Mouse (Mus musculus) lung, postnatal 0 days (tissue): ENCODE data around the gene Zic2. TPM values are rescaled to one million over a fixed set of nuclear protein-coding genes. Genes with fewer than 3 reads are reported as not detected.
"Not testable (repeated sequence)": the region's sequence is repeated elsewhere in the genome, so short reads cannot be mapped to it uniquely, and the experiment has no call there.

ENCODE experiments used
- ATAC-seq: fragments of 200-750 bp; cut with Nextera tagmentation; 2 replicates; pipeline ENCODE4 v1.8.0; 2017; ENCODE audit warnings: moderate library complexity
- DNase-seq: peaks from one replicate; pipeline ENCODE4 v3.0.0-alpha.2; 2016; ENCODE audit warnings: low spot score
- H3K27ac ChIP-seq: fragments of 300-500 bp; sonication (generic); 2 replicates; pipeline ENCODE4 v1.5.1; 2014; ENCODE audit warnings: antibody characterized with exemption, mild to moderate bottlenecking, low read length, mixed read lengths
- H3K27me3 ChIP-seq: fragments of 300-500 bp; sonication (generic); replicated peaks from 2 replicates; pipeline ENCODE4 v1.6.1; 2014; ENCODE audit warnings: low read length, mixed read lengths; ENCODE audit not compliant: insufficient read depth
- H3K36me3 ChIP-seq: fragments of 300-500 bp; sonication (generic); 2 replicates; pipeline ENCODE4 v1.6.1; 2014; ENCODE audit warnings: low read length, mixed read lengths; ENCODE audit not compliant: insufficient read depth
- H3K4me1 ChIP-seq: fragments of 300-500 bp; sonication (generic); 2 replicates; pipeline ENCODE4 v1.6.1; 2014; ENCODE audit warnings: antibody characterized with exemption, low read depth, low read length, mixed read lengths; ENCODE audit not compliant: insufficient read depth
- H3K4me2 ChIP-seq: fragments of 300-500 bp; sonication (generic); replicated peaks from 2 replicates; pipeline ENCODE4 v1.6.1; 2014; ENCODE audit warnings: low read depth, mild to moderate bottlenecking, low read length, moderate library complexity, mixed read lengths
- H3K4me3 ChIP-seq: fragments of 300-500 bp; sonication (generic); 2 replicates; pipeline ENCODE4 v1.5.1; 2014; ENCODE audit warnings: low read depth, low read length
- H3K9ac ChIP-seq: fragments of 300-500 bp; sonication (generic); replicated peaks from 2 replicates; pipeline ENCODE4 v1.6.1; 2014; ENCODE audit warnings: low read depth, mild to moderate bottlenecking
- H3K9me3 ChIP-seq: fragments of 300-500 bp; sonication (generic); 2 replicates; pipeline ENCODE4 v1.6.1; 2016; ENCODE audit warnings: low read length, mixed read lengths
- CTCF ChIP-seq: IDR thresholded peaks from 2 replicates; pipeline ENCODE4 v1.5.1; 2016; ENCODE audit warnings: antibody characterized with exemption, mild to moderate bottlenecking
- EP300 ChIP-seq: IDR thresholded peaks from 2 replicates; pipeline ENCODE4 v1.6.1; 2016; ENCODE audit warnings: antibody characterized with exemption, mild to moderate bottlenecking, control low read depth
- WGBS: fragments of 180-500 bp; shearing (Covaris S2); extraction: QIAGEN DNeasy Blood & Tissue Kit; methylation state at CpG from one replicate; pipeline ENCODE4 v1.1.7; 2014; 5-methylcytosine and 5-hydroxymethylcytosine counted together
- polyA plus RNA-seq: library from polyadenylated mRNA; unstranded; fragments of >200 nt; fragmentation: Nextera tagmentation; extraction: Ambion mirVana; gene quantifications from 2 replicates; pipeline ENCODE4 v1.2.1, GENCODE M21; 2015

Gene Zic2
- polyA plus RNA-seq, 1 experiment from 2014 or later, result 0.05 TPM

- H3K4me3 ChIP-seq, result no peak overlapping the region
- 45% methylated on average over 5 of the region's 5 CpGs for WGBS
- no peaks in the 10 kb centered on the region for H3K9me3 ChIP-seq
- no peaks in the 10 kb centered on the region for H3K36me3 ChIP-seq
- H3K27me3 ChIP-seq, result peaks cover 56% of the 10 kb centered on the region
- TF ChIP-seq EP300 (no peak), CTCF (no peak)
- no peak overlapping the region for H3K27ac ChIP-seq
- DNase-seq (no peak), ATAC-seq (no peak)
- H3K4me1 ChIP-seq, result 0 out of 2 replicates have a peak, but pooled peaks cover 7% of the 10 kb centered on the region
- H3K4me2 ChIP-seq, result no peak overlapping the region
- no peak overlapping the region for H3K9ac ChIP-seq
These were observed 15.0 kb upstream of the Zic2 start for GRCm38 (mm10) chr14:122460226-122460625.

DNA sequence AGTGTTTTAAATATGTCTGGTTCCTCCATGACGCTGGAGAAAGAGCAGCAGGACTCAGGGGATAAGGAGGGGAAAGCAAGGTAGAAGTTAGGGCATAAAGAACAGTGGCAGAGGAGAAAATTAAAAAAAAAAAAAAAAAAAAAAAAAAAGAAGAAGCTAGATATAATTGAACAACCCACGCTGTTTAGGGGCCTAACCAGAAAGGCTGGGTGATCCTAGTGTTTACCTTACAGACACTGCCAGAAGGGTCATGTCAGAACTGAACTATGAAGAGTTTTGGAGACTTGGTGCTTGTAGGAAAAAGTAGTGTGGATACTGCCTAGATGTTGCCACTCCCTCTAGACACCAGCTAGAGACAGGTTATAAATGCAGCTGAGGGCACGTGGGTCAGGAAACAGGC is 13.7 kb upstream of the Zic2 start:
- Histone ChIP-seq H3K4me2 (no peak overlapping the region), H3K9me3 (no peaks in the 10 kb centered on the region), H3K27ac (no peak overlapping the region), H3K27me3 (peaks cover 61% of the 10 kb centered on the region), H3K4me3 (no peak overlapping the region), H3K4me1 (0 out of 2 replicates have a peak, but pooled peaks cover 7% of the 10 kb centered on the region), H3K36me3 (no peaks in the 10 kb centered on the region), H3K9ac (no peak overlapping the region)
- ATAC-seq (no peak), DNase-seq (no peak)
- TF ChIP-seq CTCF (no peak), EP300 (no peak)
- WGBS, result 30% methylated on average over 3 of the region's 3 CpGs

DNA sequence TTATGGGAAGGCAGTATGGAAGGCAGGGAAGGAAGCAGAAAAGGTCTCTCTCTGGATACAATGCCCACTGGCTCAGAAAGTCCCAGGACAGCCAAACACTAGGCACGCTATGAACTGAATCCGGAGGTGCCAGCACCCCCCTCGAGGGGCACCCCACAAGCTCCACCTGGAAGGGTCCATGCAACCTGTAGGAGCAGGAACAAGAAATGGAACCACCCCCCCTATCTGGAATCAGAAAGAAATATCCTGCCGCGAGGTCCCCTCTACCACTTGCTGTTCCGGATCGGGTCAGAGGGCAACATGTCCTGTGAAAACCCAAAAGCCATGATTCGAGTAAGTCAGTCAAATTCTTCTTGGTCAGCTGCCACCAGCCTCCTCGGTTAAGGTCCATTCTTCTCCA is 13.3 kb upstream of the Zic2 start:
- no peak overlapping the region for H3K4me2 ChIP-seq
- no peaks in the 10 kb centered on the region for H3K9me3 ChIP-seq
- no peak overlapping the region for H3K9ac ChIP-seq
- 0 out of 2 replicates have a peak, but pooled peaks cover 7% of the 10 kb centered on the region for H3K4me1 ChIP-seq
- no peak for DNase-seq
- TF ChIP-seq EP300 (no peak), CTCF (no peak)
- no peak for ATAC-seq
- no peak overlapping the region for H3K4me3 ChIP-seq
- 33% methylated on average over 9 of the region's 9 CpGs for WGBS
- H3K27ac ChIP-seq, result no peak overlapping the region
- peaks cover 65% of the 10 kb centered on the region for H3K27me3 ChIP-seq
- H3K36me3 ChIP-seq, result no peaks in the 10 kb centered on the region

DNA sequence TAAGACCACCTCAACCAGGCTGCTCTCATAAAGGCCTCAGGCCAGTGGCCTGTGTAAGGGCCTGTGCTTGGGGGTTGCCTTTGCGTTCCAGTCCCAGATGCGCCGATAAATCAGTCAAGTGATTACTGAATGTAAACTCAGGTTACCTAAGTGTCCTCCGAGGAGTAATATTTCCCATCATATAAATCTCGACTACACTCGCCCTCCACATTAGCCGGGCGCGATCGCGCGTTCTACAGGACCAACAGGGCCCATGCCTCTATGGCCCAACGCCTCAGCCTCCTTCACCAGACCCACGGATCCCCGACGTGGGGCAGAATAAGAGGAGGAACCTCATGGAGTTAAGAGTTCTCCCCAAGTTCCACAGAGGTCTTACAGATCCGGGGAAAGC is 12.6 kb upstream of the Zic2 start:
- TF ChIP-seq CTCF (no peak), EP300 (no peak)
- Histone ChIP-seq H3K4me2 (no peak overlapping the region), H3K27ac (no peak overlapping the region), H3K9ac (no peak overlapping the region), H3K36me3 (no peaks in the 10 kb centered on the region), H3K4me1 (0 out of 2 replicates have a peak, but pooled peaks cover 7% of the 10 kb centered on the region), H3K27me3 (peaks cover 72% of the 10 kb centered on the region), H3K4me3 (no peak overlapping the region), H3K9me3 (no peaks in the 10 kb centered on the region)
- DNase-seq (no peak), ATAC-seq (no peak)
- WGBS, result 25% methylated on average over 17 of the region's 17 CpGs

GRCm38 (mm10) chr14:122463080-122463691 is 12.0 kb upstream of the Zic2 start:
- Histone ChIP-seq H3K36me3 (no peaks in the 10 kb centered on the region), H3K4me1 (0 out of 2 replicates have a peak, but pooled peaks cover 7% of the 10 kb centered on the region), H3K9me3 (no peaks in the 10 kb centered on the region), H3K9ac (no peak overlapping the region), H3K4me3 (peak overlapping the region; percentile 49), H3K4me2 (peak overlapping the region; percentile 83), H3K27me3 (peaks cover 77% of the 10 kb centered on the region), H3K27ac (no peak overlapping the region)
- ATAC-seq (no peak), DNase-seq (no peak)
- TF ChIP-seq EP300 (no peak), CTCF (no peak)
- 2% methylated on average over 31 of the region's 40 CpGs for WGBS

DNA sequence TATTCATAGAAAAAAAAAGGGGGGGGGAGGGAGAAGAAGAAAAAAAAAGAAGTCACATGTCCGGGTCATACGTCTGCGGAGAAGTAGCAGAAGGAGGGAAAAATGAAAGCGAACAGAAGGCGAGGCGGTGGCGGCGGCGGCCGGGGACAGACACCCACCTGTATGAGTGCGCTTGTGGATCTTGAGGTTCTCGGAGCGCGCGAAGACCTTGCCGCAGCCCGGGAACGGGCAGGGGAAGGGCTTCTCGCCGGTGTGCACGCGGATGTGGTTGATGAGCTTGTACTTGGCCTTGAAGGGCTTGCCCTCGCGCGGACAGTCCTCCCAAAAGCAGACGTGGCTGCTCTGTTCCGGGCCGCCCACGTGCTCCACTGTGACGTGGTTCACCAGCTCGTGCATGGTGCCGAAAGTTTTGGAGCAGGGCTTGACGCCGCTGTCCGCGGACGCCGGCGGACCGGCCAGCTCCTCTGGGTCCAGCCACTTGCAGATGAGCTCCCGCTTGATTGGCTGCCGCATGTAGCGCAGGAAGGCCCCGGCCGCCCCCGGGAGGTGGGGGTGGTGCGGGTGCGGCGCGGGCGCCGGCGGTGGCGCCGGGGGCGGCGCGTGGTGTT is 11.4 kb upstream of the Zic2 start:
- H3K4me3 ChIP-seq, result peak overlapping the region; percentile 49
- 3% methylated on average over 55 of the region's 58 CpGs for WGBS
- not testable (repeated sequence) for H3K27ac ChIP-seq, H3K36me3 ChIP-seq, H3K9ac ChIP-seq, DNase-seq, H3K4me1 ChIP-seq, H3K9me3 ChIP-seq
- H3K4me2 ChIP-seq, result peak overlapping the region; percentile 83
- H3K27me3 ChIP-seq, result peaks cover 84% of the 10 kb centered on the region
- peak; percentile 64 for ATAC-seq
